Mouse (Mus musculus) liver, adult 2 months (tissue): ENCODE results near the gene Gm595. TPM values are rescaled to one million over a fixed set of nuclear protein-coding genes. Genes with fewer than 3 reads are reported as not detected.

Source experiments
- DNase-seq: peaks from one replicate; pipeline ENCODE4 v3.0.0-alpha.2; 2011; ENCODE audit warnings: low read depth, low spot score; ENCODE audit errors: extremely low read depth
- H3K27ac ChIP-seq: fragments of 200-500 bp; replicated peaks from 2 replicates; pipeline ENCODE4 v1.5.1; 2012; ENCODE audit warnings: low read depth, mild to moderate bottlenecking, control low read depth, inconsistent platforms, low read length; ENCODE audit not compliant: insufficient read depth
- H3K27me3 ChIP-seq: fragments of 200-500 bp; 2 replicates; pipeline ENCODE4 v1.6.1; 2012; ENCODE audit warnings: mild to moderate bottlenecking, moderate library complexity, low read length, inconsistent platforms; ENCODE audit not compliant: control insufficient read depth, insufficient read depth
- H3K36me3 ChIP-seq: fragments of 200-500 bp; 2 replicates; pipeline ENCODE4 v1.6.1; 2012; ENCODE audit warnings: low read length, inconsistent platforms; ENCODE audit not compliant: control insufficient read depth, insufficient read depth
- H3K4me1 ChIP-seq: fragments of 200-500 bp; 2 replicates; pipeline ENCODE4 v1.6.1; 2011; ENCODE audit warnings: low read length; ENCODE audit not compliant: control insufficient read depth, insufficient read depth
- H3K4me3 ChIP-seq: fragments of 200-500 bp; 2 replicates; pipeline ENCODE4 v1.5.1; 2011; ENCODE audit warnings: low read depth, mild to moderate bottlenecking, control low read depth, low read length, moderate library complexity; ENCODE audit not compliant: insufficient read depth
- H3K79me2 ChIP-seq: fragments of 200-500 bp; 2 replicates; pipeline ENCODE4 v1.6.1; 2012; ENCODE audit warnings: inconsistent platforms, mild to moderate bottlenecking, low read length, moderate library complexity; ENCODE audit not compliant: control insufficient read depth, insufficient read depth
- H3K9ac ChIP-seq: fragments of 200-500 bp; 2 replicates; pipeline ENCODE4 v1.6.1; 2012; ENCODE audit warnings: low read depth, mild to moderate bottlenecking, control low read depth, inconsistent platforms, low read length
- CTCF ChIP-seq: fragments of 200-500 bp; IDR thresholded peaks from 2 replicates; pipeline ENCODE4 v1.5.1; 2011; ENCODE audit warnings: low read depth, low read length, control low read depth
- POLR2A ChIP-seq: fragments of 200-500 bp; IDR thresholded peaks from 2 replicates; pipeline ENCODE4 v1.6.1; 2011; ENCODE audit warnings: low read length, control low read depth; ENCODE audit not compliant: insufficient read depth; ENCODE audit errors: extremely low read depth
- WGBS: fragments of 180-500 bp; shearing (Covaris S2); methylation state at CpG from one replicate; pipeline ENCODE4 v1.1.7; 2018; 5-methylcytosine and 5-hydroxymethylcytosine counted together
- polyA plus RNA-seq: library from polyadenylated mRNA; depleted of rRNA; stranded (reverse); fragments of >200 nt; gene quantifications from 2 replicates; pipeline ENCODE4 v1.2.3, GENCODE M21; 2012; rRNA removed
- total RNA-seq: library from RNA; depleted of rRNA; stranded (reverse); fragments of >200 nt; gene quantifications from 2 replicates; pipeline ENCODE4 v1.2.3, GENCODE M21; 2014; rRNA removed

The Gm595 gene
- total and polyA plus RNA-seq, 2 experiments: not detected

GRCm38 (mm10) chrX:48890259-48890658, 12.7 kb upstream of the Gm595 start:
- Histone ChIP-seq H3K27ac (no peak overlapping the region), H3K27me3 (no peaks in the 10 kb centered on the region), H3K9ac (no peak overlapping the region), H3K79me2 (no peaks in the 10 kb centered on the region), H3K4me3 (no peak overlapping the region), H3K36me3 (no peaks in the 10 kb centered on the region), H3K4me1 (no peaks in the 10 kb centered on the region)
- WGBS: 80% methylated on average over 9 of the region's 9 CpGs
- no peak for DNase-seq
- no peak for TF ChIP-seq POLR2A
- TF ChIP-seq CTCF: no peak

GRCm38 (mm10) chrX:48884615-48885014, 7.1 kb upstream of the Gm595 start:
- Histone ChIP-seq H3K9ac (no peak overlapping the region), H3K4me1 (no peaks in the 10 kb centered on the region), H3K27me3 (no peaks in the 10 kb centered on the region), H3K79me2 (no peaks in the 10 kb centered on the region), H3K36me3 (no peaks in the 10 kb centered on the region), H3K27ac (no peak overlapping the region), H3K4me3 (no peak overlapping the region)
- WGBS: 79% methylated on average over 5 of the region's 5 CpGs
- TF ChIP-seq CTCF (no peak), POLR2A (no peak)
- DNase-seq: no peak

Other genes starting within 250 kb of the Gm595 start
- gene Gpr119, start 203.2 kb downstream of the Gm595 start, total RNA-seq: not detected in 2 replicates
- gene Gpr119, start 203.2 kb downstream of the Gm595 start, polyA plus RNA-seq: not detected in 2 replicates
- 0.74 and 1.0 TPM in 2 replicates for gene Rbmx2, start 182.7 kb downstream of the Gm595 start, total RNA-seq
- 0.21 and 0.39 TPM in 2 replicates for gene Rbmx2, start 182.7 kb downstream of the Gm595 start, polyA plus RNA-seq